Mouse (Mus musculus) myocyte (in vitro differentiated cells): ENCODE measurements at regions not wholly inside any gene's neighbourhood (a gene's known extent, or its start where the extent isn't known, plus 50 kb on each side); places are given as distances from the start of the nearest gene placed in this dataset.
"Not testable (repeated sequence)": the region's sequence is repeated elsewhere in the genome, so short reads cannot be mapped to it uniquely, and the experiment has no call there.

Source experiments
- H3K27me3 ChIP-seq: one replicate; pipeline ENCODE4 v1.6.1; 2011; ENCODE audit not compliant: control insufficient read depth, insufficient read depth, insufficient read length
- H3K36me3 ChIP-seq: one replicate; pipeline ENCODE4 v1.6.1; 2011; ENCODE audit not compliant: control insufficient read depth, insufficient read depth
- H3K4me2 ChIP-seq: one replicate; pipeline ENCODE4 v1.6.1; 2011; ENCODE audit warnings: low read depth, control low read depth
- H3K4me3 ChIP-seq: one replicate; pipeline ENCODE4 v1.5.1; 2011; ENCODE audit warnings: mild to moderate bottlenecking, control low read depth, moderate library complexity
- H3K79me2 ChIP-seq: one replicate; pipeline ENCODE4 v1.6.1; 2011; ENCODE audit not compliant: control insufficient read depth, insufficient read depth
- H3ac ChIP-seq: one replicate; pipeline ENCODE4 v1.6.1; 2011; ENCODE audit not compliant: control insufficient read depth, insufficient read length
- CEBPB ChIP-seq: IDR thresholded peaks from 2 replicates; pipeline ENCODE4 v1.6.1; 2011; ENCODE audit warnings: mild to moderate bottlenecking, moderate library complexity; ENCODE audit not compliant: poor library complexity, insufficient read depth, severe bottlenecking
- MAX ChIP-seq: IDR thresholded peaks from one replicate; pipeline ENCODE4 v1.6.1; 2011; ENCODE audit warnings: low read depth, mild to moderate bottlenecking, control low read depth
- REST ChIP-seq: IDR thresholded peaks from one replicate; pipeline ENCODE4 v1.6.1; 2011; ENCODE audit warnings: mild to moderate bottlenecking, control low read depth, moderate library complexity; ENCODE audit not compliant: insufficient read depth, insufficient read length
- TCF3 ChIP-seq: IDR thresholded peaks from one replicate; pipeline ENCODE4 v1.6.1; 2011; ENCODE audit warnings: low read depth, control low read depth; ENCODE audit not compliant: insufficient read length

DNA sequence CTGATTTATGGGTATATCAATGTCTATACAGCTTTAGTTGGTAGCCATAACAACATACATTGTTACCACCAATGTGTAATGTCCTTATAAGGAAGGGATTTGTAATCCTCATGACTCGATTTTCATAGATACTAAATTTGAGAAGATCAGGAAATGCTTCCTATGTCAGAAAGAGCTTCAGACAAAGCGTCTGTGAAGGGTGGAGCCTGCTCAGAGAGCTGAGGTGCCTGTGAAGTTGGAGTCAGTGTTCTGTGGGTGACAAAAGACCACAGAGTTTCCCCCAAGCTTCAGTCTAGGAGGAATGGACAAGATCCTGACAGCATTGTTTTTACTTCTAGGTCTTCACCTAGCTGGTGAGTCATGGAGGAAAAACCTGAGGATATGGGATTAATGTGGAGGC, 874.2 kb upstream of the Olfr1507 start:
- Histone ChIP-seq H3K36me3 (no peaks in the 10 kb centered on the region), H3K27me3 (no peaks in the 10 kb centered on the region), H3K4me3 (no peak overlapping the region), H3K79me2 (no peaks in the 10 kb centered on the region), H3ac (no peak overlapping the region), H3K4me2 (no peak overlapping the region)
- no peak for TF ChIP-seq REST
- no peak for TF ChIP-seq MAX
- TF ChIP-seq CEBPB: no peak
- TF ChIP-seq TCF3: no peak

DNA sequence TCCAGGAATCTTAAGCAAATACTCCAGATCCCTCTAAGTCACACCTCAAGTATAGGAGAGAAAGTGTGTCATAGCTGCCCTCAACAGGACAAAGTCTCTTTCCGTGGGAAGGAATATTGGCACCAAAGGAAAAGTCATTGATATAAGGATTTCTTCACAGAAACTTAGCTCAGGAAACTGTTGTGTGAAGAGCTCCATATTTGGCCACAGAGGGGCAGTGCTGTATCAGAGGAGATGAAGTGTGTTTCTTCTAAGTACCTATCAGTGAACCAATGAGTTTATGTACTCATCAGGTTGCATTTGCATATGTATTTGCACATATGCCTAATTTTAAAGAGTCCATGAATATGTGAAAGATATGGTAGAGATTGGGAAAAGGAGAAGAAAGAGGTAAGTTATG, 871.9 kb upstream of the Olfr1507 start:
- H3K27me3 ChIP-seq, H3K36me3 ChIP-seq, H3K79me2 ChIP-seq, H3K4me2 ChIP-seq, H3K4me3 ChIP-seq, H3ac ChIP-seq: not testable (repeated sequence)

DNA sequence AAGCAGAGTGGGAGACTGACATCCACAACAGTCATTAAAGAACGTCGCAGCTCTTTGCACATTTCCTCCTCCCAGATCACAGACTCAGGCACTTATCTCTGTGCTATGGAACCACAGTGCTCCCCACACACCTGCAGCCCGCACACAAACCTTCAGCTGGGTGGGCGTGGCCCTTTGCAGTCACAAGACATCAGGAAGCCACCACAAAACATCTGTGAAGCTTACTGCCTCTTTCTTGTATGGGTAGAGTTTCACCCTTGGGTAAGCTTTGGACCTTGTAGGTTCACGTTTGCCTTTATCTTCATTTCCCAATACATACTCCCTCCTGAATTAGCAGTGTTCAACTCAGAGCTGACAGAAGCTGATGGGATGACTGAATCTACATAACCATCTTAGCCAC, 868.4 kb upstream of the Olfr1507 start:
- H3ac ChIP-seq, H3K36me3 ChIP-seq, H3K27me3 ChIP-seq, H3K79me2 ChIP-seq, H3K4me3 ChIP-seq, H3K4me2 ChIP-seq: not testable (repeated sequence)

DNA sequence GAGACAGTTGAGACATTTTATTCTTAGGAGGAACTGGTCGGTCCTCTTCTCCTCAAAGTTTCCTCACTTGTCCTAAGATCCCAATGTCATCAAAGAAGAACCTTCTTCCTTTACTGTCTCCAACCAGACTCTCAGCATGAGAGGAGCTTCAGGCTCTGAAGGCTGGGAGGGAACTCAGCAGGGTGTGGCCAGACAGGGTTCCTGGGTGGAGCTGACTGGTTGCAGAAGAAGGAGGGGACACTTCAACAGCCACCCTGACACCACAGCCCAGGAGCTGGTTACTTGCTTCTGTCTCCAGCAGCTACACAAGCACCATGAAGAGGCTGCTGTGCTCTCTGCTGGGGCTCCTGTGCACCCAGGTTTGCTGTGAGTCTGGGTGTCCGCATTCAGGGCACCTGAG, 866.5 kb upstream of the Olfr1507 start:
- H3K36me3 ChIP-seq, H3K27me3 ChIP-seq, H3K79me2 ChIP-seq, H3K4me2 ChIP-seq, H3ac ChIP-seq, H3K4me3 ChIP-seq: not testable (repeated sequence)

DNA sequence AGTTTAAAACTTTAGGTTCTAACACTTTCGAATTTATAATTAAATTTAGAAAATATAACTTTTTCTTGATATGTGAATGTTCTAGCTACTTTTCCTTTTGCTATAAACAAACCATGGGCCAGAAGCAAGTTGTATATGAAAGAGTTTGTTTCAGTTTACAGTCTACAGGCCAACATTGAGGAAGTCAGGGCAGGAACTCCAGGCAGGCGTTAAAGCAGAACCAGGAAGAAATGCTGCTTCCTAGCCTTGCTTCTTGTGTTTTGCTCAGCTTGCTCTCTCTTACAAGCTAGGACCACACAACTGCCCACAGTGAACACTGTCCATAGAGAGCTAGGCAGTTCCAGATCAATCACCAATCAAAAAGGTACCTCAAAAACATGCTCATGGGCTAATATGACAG, 861.9 kb upstream of the Olfr1507 start:
- not testable (repeated sequence) for H3K4me2 ChIP-seq, H3K36me3 ChIP-seq, H3K79me2 ChIP-seq, H3K27me3 ChIP-seq, H3ac ChIP-seq, H3K4me3 ChIP-seq

DNA sequence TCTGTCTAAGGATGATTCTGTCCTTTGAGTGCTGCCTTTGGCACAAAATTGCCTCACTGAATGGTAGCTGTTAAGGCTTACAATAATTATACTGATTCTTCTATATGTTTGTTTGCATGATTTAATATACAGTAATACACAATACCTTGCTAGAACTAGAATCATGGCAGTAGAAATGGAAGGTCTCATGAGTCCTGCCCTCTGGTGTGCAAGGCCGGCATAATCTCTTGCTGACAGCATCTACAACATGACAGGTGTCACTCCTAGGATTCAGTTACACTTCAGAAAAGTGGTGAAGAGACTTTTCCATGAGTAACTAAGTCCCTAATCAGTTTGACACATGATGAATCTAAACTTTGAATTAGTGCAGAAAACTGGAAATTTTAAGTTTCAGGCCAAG, 861.2 kb upstream of the Olfr1507 start:
- not testable (repeated sequence) for H3K27me3 ChIP-seq, H3K4me2 ChIP-seq, H3ac ChIP-seq, H3K4me3 ChIP-seq, H3K79me2 ChIP-seq, H3K36me3 ChIP-seq

DNA sequence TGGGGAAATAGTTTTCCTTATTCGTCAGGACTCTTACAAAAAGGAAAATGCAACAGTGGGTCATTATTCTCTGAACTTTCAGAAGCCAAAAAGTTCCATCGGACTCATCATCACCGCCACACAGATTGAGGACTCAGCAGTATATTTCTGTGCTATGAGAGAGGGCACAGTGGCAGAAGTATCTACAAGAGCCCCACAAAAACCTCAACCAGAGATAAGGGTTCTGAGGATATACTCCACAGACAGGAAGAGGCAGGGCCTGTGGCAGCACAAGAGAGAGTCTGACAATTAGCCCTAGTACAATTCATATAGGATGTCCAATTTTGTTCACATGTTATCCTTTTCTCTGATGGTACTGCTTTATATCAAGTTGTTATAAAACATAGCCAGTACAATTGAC, 855.9 kb upstream of the Olfr1507 start:
- not testable (repeated sequence) for H3K4me2 ChIP-seq

DNA sequence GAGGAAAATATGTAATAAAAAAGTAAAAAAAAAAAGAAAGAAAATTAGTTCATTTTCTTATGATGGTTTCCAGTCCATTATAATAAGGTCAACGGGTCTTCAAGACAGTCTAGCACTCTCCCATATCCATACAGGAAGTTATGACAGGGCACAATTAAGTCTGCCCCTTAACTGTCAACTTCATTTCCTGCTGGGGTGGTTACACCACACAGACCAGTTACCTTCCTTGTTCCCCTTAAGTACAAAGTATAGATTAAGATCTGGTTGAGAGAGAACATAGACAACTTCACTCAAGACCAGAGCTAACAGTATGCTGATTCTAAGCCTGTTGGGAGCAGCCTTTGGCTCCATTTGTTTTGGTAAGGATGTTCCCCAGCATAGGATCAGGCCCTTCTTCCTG, 855.2 kb upstream of the Olfr1507 start:
- not testable (repeated sequence) for H3K4me2 ChIP-seq

More for the DNA sequence above, 855.9 kb upstream of the Olfr1507 start:
- not testable (repeated sequence) for H3K4me3 ChIP-seq, H3K79me2 ChIP-seq, H3K27me3 ChIP-seq, H3K36me3 ChIP-seq, H3ac ChIP-seq

DNA sequence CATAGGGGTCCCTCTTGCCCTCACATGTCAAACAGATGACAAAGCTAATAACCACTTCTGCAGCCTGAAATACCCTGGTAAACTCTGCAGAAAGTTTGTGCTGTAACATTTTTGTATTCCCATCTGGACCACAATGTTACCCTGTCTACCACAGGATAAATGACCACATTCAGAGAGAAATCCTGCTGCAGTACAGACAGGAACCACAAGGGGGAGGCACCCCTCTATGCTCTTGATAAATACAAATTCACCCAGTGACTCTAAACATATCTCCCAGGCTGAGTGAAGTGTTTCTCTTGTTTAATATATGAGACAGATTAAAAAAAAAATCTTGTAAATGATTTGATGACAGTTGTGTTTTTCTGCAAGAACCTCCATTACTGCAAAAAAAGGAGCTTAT, 853.6 kb upstream of the Olfr1507 start:
- not testable (repeated sequence) for H3K27me3 ChIP-seq, H3K4me2 ChIP-seq, H3K4me3 ChIP-seq, H3K36me3 ChIP-seq, H3K79me2 ChIP-seq, H3ac ChIP-seq

More for the DNA sequence above, 855.2 kb upstream of the Olfr1507 start:
- H3K36me3 ChIP-seq, H3K27me3 ChIP-seq, H3ac ChIP-seq, H3K4me3 ChIP-seq, H3K79me2 ChIP-seq: not testable (repeated sequence)

DNA sequence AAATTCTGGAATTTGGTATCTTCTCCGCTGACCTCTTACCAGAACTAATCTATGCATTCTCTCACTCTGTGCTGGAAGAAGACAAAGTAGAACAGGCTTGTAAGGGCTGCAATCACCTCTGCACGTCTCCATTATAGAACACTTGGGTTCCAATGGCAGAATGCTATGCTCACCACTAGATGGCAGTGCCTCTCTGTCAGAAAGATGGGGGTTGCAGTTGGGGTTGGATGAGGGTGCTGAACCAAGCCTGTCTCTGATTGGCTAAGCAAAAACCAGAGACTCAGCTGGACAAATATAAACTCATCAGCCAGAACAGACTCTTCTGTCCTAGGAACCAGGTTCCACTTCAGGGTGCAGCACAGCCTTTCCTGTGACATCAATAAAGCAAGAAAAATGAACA, 850.0 kb upstream of the Olfr1507 start:
- not testable (repeated sequence) for H3K4me2 ChIP-seq, H3K36me3 ChIP-seq, H3K79me2 ChIP-seq, H3ac ChIP-seq, H3K4me3 ChIP-seq, H3K27me3 ChIP-seq

DNA sequence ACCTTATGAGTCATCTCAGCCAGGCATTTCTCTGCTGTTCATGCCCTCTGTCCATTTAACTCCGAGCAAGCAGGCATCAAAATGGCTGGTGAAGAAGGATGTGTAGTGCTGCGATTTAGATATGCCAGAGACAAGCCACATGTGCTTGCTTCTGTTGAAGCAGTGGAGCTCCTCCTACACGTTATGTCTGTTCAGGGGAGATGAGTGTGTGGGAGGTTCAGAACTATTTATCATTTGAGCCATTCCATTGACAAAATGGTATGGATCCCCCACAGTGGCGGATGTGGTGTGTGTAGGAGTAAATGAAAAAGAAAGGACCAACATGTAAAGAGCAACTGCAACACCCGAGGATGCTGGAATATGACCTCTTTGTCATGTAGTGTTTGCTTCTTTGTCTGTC, 848.3 kb upstream of the Olfr1507 start:
- not testable (repeated sequence) for H3K79me2 ChIP-seq, H3ac ChIP-seq, H3K4me3 ChIP-seq, H3K27me3 ChIP-seq, H3K4me2 ChIP-seq, H3K36me3 ChIP-seq

DNA sequence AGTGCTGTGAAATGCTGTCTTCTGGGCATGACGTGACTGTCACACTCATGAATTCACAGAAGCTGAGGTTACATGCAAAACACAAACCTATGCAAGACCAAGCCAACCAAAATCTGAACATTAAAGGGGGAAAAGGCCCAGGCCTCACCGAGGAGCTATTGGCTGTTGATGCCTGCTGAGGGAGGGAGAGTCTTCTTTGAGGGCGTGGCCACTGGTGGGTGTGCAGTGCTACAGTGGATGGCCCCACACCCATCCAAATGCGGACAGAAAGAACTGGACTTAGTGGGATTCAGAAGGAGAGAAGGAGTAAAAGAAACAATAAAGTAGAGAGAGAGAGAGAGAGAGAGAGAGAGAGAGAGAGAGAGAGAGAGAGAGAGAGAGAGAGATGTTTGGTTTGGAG, 843.6 kb upstream of the Olfr1507 start:
- not testable (repeated sequence) for H3K4me3 ChIP-seq, H3K36me3 ChIP-seq, H3K4me2 ChIP-seq, H3K79me2 ChIP-seq, H3ac ChIP-seq, H3K27me3 ChIP-seq

DNA sequence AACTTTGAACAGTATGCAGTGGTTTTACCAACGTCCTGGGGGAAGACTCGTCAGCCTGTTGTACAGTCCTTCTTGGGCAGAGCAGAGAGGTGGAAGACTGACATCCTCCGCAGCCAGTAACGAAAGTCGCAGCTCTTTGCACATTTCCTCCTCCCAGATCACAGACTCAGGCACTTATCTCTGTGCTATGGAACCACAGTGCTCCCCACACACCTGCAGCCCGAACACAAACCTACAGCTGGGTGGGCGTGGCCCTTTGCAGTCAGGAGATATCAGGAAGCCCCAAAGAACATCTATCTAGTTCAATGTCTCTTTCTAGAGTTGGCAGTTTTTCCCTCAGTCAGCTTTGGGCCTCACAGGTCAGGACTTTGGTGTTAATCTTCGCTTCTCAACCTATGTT, 841.9 kb upstream of the Olfr1507 start:
- H3K79me2 ChIP-seq, H3K4me2 ChIP-seq, H3K4me3 ChIP-seq, H3K36me3 ChIP-seq, H3K27me3 ChIP-seq, H3ac ChIP-seq: not testable (repeated sequence)
